Mouse (Mus musculus): Measurements from ENCODE around the gene Golph3. TPM values are rescaled to one million over a fixed set of nuclear protein-coding genes. Genes with fewer than 3 reads are reported as not detected.

The Golph3 gene
- polyA plus RNA-seq, 2 experiments from 2014 or later: 31.8 to 35.4 TPM

DNA sequence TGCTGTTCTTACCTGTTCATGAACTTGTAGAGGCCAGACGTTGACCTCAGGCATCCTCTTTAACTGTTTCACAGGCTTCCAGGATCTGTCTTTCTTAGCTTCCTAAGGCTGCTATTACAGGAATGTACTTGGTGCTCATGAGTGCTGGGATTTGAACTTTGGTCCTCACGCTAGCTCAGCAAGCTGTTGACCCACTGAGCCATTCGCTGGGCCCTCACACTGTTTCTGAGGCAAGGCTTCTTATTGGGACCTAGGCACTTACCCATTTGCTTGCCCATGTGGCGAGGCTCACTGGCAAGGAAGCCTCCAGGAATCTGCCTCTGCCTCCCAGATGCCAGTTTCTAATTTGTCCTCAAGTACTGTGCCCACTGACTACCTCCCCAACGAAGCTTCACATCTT, 1.4 kb upstream of the Golph3 start:
- no peak for ATAC-seq

DNA sequence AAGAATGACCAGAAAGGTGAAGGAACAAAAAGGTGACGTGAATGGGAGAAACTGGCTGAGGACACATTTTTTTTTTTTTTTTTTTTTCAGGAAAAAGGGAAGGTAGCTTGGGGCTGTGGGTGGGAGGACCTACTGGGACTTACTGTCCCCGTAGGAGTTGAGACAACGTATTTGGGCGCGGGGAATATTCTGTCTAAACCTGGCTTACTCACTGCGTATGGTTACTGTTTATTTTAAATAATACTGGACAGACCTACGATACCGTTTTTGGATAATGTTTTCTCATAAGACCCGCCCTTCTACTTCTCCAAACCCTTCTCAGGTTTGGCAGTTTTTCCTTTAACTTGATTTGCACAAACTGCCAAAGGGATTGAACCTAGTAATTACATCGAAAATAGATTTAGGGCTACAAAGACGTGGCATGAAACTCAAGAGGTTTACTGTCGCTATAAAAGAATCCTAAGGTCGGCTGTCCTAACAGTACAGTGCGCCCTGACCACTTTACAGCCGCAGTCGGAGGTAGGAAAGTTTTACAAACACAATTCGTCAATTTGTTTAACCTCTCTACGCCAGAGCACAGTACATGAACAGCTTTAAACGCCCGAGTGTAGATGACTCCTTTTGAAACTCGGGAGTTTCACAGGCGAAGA, 684 bp upstream of the Golph3 start:
- peak; percentile 37 for ATAC-seq

DNA sequence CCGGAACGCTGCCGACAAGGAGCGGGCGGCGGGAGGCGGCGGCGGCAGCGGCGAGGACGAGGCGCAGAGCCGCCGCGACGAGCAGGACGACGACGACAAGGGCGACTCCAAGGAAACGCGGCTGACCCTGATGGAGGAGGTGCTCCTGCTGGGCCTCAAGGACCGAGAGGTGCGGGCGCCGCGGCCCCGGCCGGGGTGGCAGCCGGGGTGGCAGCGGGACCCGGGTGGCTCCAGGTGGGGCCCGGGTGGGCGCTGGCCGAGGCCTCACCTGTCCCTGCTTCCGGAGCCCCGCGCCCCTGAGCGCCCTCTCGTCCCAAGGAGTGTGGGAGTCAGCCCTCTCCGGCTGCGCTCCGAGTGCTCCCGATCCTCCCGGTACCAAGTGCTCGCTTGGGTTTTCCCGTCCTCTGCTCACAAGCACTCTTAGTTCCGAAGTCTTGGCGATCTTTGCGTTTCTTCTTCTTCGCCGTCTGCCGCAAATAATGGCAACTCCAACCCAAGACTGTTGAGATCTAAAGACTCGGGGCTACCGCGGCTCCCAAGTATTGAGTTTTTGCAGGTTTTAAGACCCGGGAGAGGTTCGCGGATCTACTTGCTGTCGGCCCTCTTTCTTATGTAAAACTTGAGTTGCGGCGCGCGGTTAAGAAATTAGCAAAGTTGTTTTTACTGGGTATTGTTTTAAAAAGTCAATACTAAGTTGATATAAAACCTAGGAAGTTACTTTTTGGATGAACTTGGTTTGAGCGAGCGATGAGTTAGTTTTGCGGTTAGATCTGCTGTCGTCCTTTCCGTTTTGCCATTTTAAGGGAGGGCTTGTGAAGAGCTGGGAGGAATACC, 755 bp downstream of the Golph3 start, which contains the start of gene 1810049J17Rik:
1810049J17Rik (minus strand) TSS at position 112 of the 834 bp plus-strand sequence.
- peak; percentile 36 for ATAC-seq

DNA sequence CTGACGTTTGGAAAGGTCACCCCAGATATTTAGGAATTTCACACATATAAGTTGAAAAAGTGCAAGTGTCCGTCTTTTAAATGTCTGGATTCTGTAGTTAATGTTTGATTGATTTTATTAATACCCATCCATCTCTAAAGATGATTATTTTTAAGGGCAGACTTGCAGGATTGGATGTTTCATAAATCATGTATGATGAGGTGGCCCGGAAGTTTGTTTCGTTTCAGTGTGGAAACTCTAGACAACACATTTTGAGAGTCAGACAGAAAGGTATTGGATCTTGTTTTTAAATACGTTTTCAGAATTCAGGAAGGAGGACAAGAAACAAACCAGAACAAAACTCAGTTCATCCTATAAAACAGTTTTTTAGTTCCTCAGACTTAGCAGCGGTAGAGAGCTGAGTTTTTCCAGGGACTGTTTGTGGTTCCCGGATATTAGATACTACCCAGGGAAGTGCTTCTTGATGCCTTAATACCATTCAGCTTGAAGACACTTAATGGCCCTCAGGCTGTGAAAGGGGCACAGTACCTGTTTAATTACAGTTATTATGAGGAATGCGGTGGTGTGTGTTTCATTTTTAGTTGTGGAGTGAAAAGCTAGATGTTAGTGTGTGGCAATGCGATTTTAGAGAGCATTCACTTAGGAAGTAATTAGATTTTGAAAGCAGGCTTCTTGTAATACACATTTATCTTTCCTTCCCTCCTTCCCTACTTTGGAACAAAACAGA, 1.6 kb downstream of the Golph3 start:
- ATAC-seq: peak; percentile 20

DNA sequence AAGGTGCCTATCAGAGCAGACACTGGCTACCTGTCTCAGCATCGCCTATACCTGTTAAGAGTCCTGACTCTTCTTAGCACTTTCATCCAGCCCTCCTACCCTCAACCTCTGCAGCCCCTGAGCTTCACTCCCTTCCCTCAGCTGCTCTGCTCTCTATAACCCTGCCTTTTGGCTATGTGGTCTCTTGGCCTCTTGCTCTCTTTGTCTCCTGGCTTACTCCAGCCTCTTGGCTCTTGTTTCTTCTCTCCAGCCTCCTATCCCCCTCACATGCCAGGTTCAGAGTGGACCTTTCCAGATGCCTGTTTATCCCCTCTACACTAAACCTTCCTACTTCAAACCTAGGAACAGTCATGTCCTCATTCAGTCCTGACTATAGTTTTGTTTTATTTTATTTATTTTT, 3.1 kb downstream of the Golph3 start:
- ATAC-seq: no peak

DNA sequence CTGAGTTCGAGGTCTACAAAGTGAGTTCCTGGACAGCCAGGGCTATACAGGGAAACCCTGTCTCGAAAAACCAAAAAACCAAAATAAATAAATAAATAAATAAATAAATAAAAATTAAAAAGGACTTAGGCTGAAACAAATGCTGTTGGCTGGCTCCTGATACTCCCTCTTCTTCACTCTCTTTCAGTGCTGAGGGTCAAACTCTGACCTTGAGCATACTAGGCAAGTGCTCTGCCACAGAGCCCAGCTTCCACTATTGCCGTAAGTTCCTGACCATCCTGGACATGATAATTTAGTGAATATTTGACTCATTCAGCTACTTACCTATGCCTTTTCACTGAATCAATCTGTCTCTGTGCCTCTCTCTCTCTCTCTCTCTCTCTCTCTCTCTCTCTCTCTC, 9.1 kb downstream of the Golph3 start:
- ATAC-seq: no peak

DNA sequence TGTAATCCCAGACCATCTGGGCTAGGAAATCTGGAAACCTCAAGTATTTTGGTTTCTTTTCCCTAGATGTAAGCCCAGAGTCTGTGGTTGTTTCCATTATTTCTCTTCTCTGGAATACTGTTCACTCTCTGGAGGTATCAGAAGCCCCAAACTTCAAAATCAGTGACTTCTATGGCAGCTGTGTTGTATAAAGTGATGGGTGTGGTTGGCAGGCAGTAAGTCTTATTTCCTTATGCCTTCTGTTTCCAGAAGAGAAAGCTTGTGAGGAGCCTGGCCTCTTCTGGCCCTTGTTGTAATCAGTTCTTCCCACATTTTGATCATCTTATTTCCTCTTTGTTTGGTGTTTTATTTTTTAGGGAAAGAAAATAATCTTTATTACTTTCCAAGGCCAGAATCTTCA, 9.6 kb downstream of the Golph3 start:
- ATAC-seq: no peak

DNA sequence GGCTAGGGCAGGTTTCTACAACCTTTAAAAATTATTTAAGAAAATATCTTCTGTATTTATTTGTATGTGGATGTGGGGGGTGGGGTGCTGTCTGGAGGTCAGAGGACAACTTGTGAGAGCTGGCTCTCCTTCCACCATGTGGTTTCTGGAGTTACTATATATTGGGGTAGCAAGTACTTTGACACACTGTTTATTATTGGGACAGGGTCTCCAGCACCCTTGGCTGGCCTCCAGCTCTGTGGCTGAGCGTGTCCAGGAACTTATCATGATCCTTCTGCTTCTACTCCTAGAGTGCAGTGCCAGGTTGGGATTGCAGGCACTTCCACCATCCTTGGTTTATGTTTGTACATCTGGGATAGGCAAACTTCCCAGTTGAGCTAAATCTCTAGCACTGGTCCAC, 10.1 kb downstream of the Golph3 start:
- no peak for ATAC-seq

DNA sequence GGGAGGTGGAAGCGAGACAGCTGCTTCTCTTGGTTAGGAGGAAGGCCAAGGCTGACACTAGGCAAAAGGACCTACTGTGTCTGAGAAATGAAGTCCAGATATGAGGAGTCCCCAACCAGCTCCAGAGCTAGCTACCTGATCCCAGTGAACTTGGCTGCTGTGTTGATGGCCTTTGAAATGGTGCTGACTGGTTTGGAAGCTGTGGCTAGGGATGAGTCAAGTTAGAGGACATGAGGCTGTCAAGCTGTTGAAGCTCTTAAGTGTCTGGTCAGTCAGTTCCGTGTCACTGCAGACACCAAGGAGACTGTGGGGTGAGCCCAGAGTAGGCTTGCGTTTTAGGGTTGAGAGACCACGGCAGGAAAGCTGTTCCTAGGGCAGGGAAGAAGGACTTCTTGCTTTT, 13.1 kb downstream of the Golph3 start:
- no peak for ATAC-seq

DNA sequence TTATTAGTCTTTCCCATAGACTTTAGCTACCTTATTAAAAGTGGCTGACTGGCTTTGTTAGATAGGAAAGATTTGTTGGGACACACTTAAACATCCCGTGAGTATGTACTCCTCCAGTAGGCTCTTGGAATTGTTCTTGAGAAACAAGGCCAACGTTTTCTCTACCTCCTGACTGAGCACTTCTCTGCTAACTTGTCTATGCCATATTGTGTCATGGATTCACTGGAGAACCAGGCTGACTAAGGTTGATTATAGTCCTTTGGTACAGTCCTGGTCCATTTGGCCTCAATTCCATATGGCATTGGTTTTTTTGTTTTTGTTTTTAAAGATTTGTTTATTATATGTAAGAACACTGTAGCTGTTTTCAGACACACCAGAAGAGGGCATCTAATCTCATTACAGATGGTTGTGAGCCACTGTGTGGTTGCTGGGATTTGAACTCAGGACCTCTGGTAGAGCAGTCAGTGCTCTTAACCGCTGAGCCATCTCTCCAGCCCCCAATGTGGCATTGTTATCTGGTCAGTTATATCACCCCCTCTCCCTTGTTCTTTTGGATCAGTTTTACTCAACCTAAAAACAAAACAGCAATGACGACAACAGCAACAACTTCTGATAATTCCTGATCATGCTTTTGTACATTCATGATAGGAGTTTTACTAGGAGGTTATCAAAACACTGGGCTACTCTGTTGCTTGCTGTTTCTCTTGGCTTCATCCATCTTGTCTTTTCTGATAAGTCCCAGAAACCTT, 16.0 kb downstream of the Golph3 start:
- no peak for ATAC-seq

DNA sequence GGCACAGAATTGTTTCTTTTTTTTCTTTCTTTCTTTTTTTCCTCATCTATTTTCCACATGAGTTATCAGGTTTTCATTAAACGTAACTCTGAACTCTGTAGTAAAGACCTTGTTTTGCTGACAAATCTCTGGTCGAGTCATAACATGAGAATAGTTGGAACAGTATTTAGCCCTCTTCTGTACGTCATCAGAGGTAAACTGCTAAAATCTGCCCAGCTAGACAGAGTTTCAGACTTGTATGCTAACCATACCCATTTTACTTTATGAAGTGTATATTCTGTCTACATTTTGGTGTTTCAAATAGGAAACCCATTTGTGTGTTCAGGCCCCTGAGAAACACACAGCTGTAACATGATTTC, 16.5 kb downstream of the Golph3 start:
- no peak for ATAC-seq

DNA sequence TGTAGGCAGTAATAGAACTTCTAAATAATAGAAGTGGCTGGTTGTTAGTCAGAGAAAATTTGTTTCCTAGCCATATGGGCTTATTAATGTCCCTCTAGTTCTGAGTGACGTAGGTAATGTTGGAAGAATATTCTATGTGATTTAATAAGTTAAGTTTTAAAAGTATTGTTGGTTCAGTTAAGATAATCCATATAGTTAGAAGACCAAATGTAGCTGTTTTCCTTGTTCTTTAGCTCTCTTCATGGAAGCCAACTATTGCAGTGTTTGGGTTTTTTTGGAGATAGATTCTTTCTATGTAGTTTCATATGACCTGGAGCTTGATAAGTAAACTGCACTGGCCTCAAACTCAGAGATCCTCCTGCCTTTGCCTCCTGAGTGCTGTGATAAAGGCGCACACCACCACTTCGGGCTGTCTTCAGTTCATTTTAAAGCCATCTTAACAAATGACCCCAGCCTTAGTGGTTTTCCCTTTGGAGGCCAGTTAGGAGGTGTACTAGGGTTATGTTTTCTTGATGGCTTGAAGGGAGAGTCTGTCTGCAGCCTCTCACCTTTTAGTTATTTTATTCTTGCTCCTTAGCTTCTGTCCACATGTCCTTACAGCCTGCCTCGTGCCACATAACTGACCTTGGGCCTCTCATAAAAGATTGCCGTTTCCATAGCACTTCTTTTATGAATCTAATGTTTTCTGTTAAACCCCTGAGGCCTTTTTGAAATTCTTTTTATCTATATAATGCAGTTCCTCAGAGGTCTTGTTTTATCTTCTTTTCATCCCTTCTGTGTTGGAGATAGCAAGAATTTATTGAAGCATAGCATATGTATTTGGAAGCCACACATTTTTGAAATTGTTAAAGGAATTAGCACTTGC, 19.5 kb downstream of the Golph3 start:
- ATAC-seq: no peak

DNA sequence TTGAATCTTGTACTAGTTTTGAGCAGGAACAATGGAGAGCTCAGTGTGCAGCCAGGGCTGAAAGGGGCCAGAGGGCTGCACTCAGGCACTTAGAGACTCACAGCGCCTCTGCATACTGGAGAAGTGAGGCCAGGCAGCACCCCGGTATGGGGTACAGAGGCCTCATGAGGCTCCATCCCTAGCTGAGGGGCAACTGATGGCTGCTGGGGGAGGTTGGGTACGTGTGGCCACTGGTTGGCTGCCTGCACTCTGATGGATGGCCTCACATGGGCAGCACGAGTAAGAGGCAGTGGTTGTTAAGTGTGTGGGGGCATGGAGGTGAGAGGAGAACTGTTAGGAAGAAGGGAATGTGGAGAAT, 20.1 kb downstream of the Golph3 start:
- ATAC-seq: no peak

DNA sequence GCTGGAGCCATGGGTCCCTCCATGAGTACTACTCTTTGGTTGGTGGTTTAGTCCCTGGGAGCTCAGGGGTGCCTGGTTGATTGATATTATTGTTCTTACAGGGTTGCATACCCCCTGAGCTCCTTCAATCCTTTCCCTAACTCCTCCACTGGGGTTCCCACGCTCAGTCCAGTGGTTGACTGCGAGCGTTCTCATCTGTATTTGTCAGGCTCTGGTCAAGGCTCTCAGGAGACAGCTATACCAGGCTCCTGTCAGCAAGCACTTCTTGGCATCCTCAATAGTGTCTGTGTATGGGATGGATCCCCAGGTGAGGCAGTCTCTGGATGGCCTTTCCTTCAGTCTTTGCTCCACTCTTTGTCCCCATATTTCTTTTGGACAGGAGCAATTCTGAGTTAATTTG, 25.7 kb downstream of the Golph3 start:
- ATAC-seq: no peak

DNA sequence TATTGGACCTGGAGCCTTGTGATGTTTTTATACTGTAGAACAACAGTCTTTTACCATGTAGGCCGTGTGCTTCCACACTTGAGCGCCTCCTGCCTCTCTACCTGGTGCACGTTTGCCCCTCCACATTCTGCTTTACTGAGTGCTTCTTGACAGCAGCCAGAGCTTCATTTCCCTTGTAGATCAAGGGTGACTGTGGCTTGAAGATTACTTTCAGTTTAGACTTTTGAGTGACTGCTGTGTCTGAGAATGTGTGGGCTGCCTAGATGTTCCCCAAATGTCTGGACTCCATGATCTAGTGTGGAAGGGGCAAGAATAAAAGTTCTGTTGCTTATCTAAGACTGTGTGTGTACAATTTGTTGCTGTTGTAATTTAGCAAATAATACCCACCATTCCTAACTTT, 27.7 kb downstream of the Golph3 start:
- ATAC-seq: peak; percentile 65

DNA sequence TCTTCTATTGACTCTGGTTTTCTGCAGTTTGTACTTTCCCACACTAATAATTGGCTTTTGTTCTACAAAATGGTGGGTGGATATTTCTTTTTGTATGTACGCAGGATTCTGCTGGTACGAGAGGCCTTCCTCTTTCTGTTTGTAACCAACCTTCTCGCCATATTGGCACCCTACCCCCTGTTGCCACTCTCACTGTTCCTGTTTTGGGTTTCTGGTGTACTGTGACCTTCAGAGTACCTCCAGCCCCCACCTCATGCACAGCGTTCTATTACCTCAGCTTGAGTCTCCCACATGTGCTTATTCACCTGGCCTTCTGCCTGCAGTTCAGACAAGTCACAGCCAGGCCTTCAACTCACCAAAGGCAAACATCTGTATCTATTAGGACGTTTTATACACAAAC, 28.6 kb downstream of the Golph3 start:
- ATAC-seq: no peak

DNA sequence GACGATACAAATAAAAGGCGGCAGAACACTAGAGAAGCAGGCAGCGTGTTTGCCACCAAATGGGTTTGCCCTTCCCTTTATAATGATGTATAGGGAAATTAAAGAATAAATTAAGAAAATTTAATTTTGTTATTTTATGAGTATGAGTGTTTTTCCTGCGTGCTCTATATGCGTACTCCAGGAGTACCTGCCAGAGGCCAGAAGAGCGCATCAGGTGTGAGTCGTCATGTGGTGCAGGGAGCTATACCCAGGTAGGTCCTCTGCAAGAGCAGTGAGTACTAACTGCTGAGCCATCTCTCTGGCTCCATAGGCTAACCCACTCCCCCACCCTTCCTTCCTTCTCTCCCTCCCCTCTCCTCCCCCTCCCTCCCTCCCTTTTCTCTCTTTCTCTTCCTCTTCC, 30.2 kb downstream of the Golph3 start:
- ATAC-seq: no peak

DNA sequence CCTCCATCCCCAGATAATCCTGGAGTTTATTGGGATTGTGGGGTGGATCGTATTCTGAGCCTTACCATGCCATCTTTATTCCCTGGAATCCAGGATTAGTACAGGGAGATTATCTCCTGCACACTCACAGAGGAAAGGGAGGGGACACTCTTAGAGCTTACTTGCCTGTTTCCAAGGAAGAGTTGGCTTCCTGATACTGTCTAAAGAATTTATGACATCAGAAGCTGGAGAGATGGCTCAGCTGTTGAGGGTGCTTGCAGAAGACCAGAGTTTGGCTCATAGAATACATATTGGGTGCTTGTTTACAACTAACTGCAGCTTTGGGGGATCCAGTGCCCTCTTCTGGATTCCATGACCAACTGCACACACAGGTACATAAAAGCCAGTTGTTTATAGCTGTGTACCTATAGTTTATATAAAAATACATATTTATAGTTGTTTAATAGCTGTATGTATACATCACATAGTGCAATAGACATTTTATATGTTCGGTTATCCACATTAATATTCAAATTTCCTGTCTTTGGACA, 33.1 kb downstream of the Golph3 start:
- no peak for ATAC-seq

DNA sequence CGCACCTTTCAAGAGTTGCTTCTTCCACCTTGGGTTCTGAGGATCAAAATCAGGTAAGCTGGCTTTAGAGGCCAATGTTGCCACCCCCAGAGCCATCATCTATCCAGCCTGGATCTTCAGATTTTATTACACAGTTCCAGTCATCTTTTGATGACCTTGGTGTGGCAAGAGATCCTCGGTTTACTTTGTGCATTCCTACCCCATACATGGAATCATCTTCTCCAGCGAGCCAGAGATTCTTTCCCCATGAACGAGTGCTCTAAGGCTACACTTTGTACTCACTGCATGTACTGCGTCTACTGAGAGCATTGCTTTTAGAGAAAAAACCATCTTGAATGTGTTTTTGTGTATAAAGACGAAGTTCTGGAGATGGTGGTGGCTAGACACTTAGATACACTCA, 34.0 kb downstream of the Golph3 start:
- no peak for ATAC-seq

DNA sequence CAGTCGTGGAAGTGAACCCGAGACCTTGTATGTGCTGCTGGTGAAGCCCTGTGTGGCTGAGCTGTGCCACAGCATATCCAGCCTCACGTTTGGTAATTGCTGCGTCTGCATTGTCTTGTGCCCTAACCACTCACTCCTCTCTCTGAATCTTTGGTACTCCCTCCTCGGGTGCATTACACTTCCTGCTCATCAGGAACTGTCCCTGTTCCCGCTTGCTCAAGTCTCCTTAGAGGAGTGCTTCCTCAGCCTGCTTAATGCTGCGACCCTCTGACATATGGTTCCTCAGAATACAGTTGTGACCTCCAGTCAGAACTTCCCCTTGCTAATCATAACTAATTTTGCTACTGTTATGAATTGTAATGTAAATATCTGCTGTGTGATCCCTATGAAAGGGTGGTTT, 34.7 kb downstream of the Golph3 start:
- no peak for ATAC-seq

DNA sequence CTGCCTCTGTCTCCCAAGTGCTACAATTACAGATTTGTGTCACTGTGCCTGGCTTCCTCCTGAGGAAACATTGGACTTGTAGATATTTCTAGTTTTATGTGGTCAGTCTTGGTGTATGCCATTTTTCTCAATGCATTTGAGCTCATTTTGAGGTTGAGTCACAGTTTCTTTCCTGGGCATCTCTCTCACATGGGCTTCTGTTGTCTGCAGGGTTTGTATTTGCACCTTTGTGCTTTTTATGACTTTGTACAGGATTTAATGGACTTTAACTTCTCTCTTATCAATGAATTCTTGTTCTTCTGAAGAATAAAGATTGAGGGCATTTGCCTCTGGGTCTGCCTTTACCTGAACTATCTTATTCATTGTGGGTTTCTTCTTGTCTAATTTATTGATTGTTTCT, 36.2 kb downstream of the Golph3 start:
- no peak for ATAC-seq

DNA sequence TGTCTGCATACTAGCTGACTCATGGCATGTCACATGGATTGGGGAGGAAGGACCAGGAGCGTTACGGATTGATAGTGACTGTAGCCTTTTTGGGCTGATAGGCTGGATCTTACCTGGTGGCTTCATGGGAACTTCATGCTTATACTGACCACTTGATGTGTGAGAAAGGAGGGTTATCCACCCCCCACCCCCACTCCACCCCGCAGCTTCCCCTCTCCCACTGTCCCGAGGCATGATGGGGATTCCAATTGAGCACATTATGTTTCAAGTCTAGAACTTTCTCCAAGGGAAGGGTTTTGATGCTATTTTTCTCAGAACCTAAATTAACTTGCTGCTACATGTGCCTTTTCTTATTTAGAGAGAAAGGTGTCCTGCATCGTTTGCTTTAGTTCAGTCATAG, 37.1 kb downstream of the Golph3 start:
- no peak for ATAC-seq
